ENCODE assay signal across 8 mouse cellular contexts in genomic region chr17:31386766-31387275, GRCm38 (mm10). TPM values are rescaled to one million over a fixed set of nuclear protein-coding genes. Genes with fewer than 3 reads are reported as not detected.
DNase-seq lines count a peak whose midpoint lies in the region; ATAC-seq and TF ChIP-seq lines count a peak whose summit lies in the region.

No protein-coding gene starts in this region.

- no peak for TF ChIP-seq POLR2A in olfactory bulb, adult 2 months (IDR thresholded peaks at IDR 0.05; ENCODE audit: insufficient read depth, low read depth, low read length)

- TF ChIP-seq CTCF in lung, embryonic 14.5 days (IDR thresholded peaks at IDR 0.05; ENCODE audit: low read depth) = no peak
- TF ChIP-seq CTCF in olfactory bulb, adult 2 months (IDR thresholded peaks at IDR 0.05; ENCODE audit: insufficient read depth, low read depth, low read length) = no peak

- DNase-seq in lung, embryonic 14.5 days = no peak
- no peak for DNase-seq in lung, postnatal 14 days
- DNase-seq in forebrain, embryonic 14.5 days (ENCODE audit: low spot score) = no peak
- DNase-seq in kidney, postnatal 4 days = peak; percentile 22 to 38
- DNase-seq in spleen, adult 18-20 months = no peak
- DNase-seq in adrenal gland, postnatal 25 days = no peak
- DNase-seq in ovary, postnatal 14 days (ENCODE audit: low spot score) = no peak

- H3K27me3 ChIP-seq in lung, embryonic 14.5 days (ENCODE audit: insufficient read depth, low read length) = no peaks in the 10 kb centered on the region
- H3K27me3 ChIP-seq in forebrain, embryonic 14.5 days (replicated peaks; ENCODE audit: control insufficient read depth, insufficient read depth, low read length) = no peaks in the 10 kb centered on the region

- H3K4me1 ChIP-seq in lung, embryonic 14.5 days (ENCODE audit: insufficient read depth) = peaks cover 40% of the 10 kb centered on the region
- H3K4me1 ChIP-seq in forebrain, embryonic 14.5 days (ENCODE audit: control insufficient read depth, insufficient read depth, low read length) = peaks cover 42% of the 10 kb centered on the region
- peaks cover 46% of the 10 kb centered on the region for H3K4me1 ChIP-seq in olfactory bulb, adult 2 months (ENCODE audit: control insufficient read depth, insufficient read depth, low read length)

- peak overlapping the region; percentile 43 for H3K27ac ChIP-seq in lung, embryonic 14.5 days (ENCODE audit: low read depth)
- peak overlapping the region; percentile 27; the same call in 1 of the 2 replicates for H3K27ac ChIP-seq in forebrain, embryonic 14.5 days (ENCODE audit: low read depth, low read length)
- H3K27ac ChIP-seq in olfactory bulb, adult 2 months (ENCODE audit: insufficient read depth, low read depth, low read length) = 0 out of 2 replicates have a peak overlapping the region, but pooled peaks have one; percentile 47

- ATAC-seq in lung, embryonic 14.5 days (ENCODE audit: insufficient read depth) = no peak
- ATAC-seq in forebrain, embryonic 14.5 days = no peak

- peak overlapping the region; percentile 74 for H3K4me3 ChIP-seq in lung, embryonic 14.5 days (ENCODE audit: low read depth, low read length)
- peak overlapping the region; percentile 84 for H3K4me3 ChIP-seq in forebrain, embryonic 14.5 days (ENCODE audit: low read depth, low read length)
- H3K4me3 ChIP-seq in olfactory bulb, adult 2 months (ENCODE audit: insufficient read depth, low read depth, low read length) = peak overlapping the region; percentile 93

- peak overlapping the region; percentile 76 for H3K9ac ChIP-seq in lung, embryonic 14.5 days
- peak overlapping the region; percentile 89 for H3K9ac ChIP-seq in forebrain, embryonic 14.5 days (ENCODE audit: low read length)

- H3K4me2 ChIP-seq in lung, embryonic 14.5 days = peak overlapping the region; percentile 89
- H3K4me2 ChIP-seq in forebrain, embryonic 14.5 days (ENCODE audit: low read length) = peak overlapping the region; percentile 64

- 9% methylated on average over 7 of the region's 7 CpGs for WGBS in lung, embryonic 14.5 days
- 10% methylated on average over 7 of the region's 7 CpGs for WGBS in forebrain, embryonic 14.5 days
- 28% methylated on average over 7 of the region's 7 CpGs for WGBS in olfactory bulb, adult 2 months

- no peaks in the 10 kb centered on the region for H3K36me3 ChIP-seq in lung, embryonic 14.5 days (ENCODE audit: insufficient read depth)
- H3K36me3 ChIP-seq in forebrain, embryonic 14.5 days (ENCODE audit: control insufficient read depth, insufficient read depth, low read length) = no peaks in the 10 kb centered on the region

- H3K9me3 ChIP-seq in lung, embryonic 14.5 days (ENCODE audit: low read depth, low read length) = no peaks in the 10 kb centered on the region
- H3K9me3 ChIP-seq in forebrain, embryonic 14.5 days (replicated peaks; ENCODE audit: control insufficient read depth, low read length) = no peaks in the 10 kb centered on the region

RNA-seq across cellular contexts. Expression of gene Pde9a, which starts 0.8 kb away (rescaled TPM):
- polyA plus RNA-seq in lung, embryonic 14.5 days (2014; fragmentation: Nextera tagmentation; extraction: Ambion mirVana) = 35.8 and 36.7 TPM in 2 replicates
- polyA plus RNA-seq in forebrain, embryonic 14.5 days (2014; fragmentation: Nextera tagmentation; extraction: Ambion mirVana) = 60.7 and 68.5 TPM in 2 replicates
- polyA plus RNA-seq in olfactory bulb, adult 2 months (2012; ENCODE audit: insufficient read depth, insufficient read length, low replicate concordance, missing spikeins) = not detected in 2 replicates
- total RNA-seq in adrenal gland, postnatal 25 days (2021) = 1.4 and 2.5 TPM in 2 replicates

Comparison
In these comparisons a context has a peak if more than half of its experiments do, and no peak if none do; other contexts are left out.
1. DNase-seq: peak in kidney, postnatal 4 days (2 of 2); none in lung, embryonic 14.5 days (single experiment), lung, postnatal 14 days (single experiment), forebrain, embryonic 14.5 days (single experiment), spleen, adult 18-20 months (0 of 2), adrenal gland, postnatal 25 days (single experiment) and ovary, postnatal 14 days (single experiment).
2. Peak in every context shown above with its lines, with median percentiles within 50 percentile points of each other: H3K27ac ChIP-seq and H3K4me3 ChIP-seq.